Mouse (Mus musculus): ENCODE measurements around the gene Mindy1. TPM values are rescaled to one million over a fixed set of nuclear protein-coding genes. Genes with fewer than 3 reads are reported as not detected.

The Mindy1 gene
- polyA plus RNA-seq, 1 experiment from 2014 or later, result 41.0 TPM

DNA sequence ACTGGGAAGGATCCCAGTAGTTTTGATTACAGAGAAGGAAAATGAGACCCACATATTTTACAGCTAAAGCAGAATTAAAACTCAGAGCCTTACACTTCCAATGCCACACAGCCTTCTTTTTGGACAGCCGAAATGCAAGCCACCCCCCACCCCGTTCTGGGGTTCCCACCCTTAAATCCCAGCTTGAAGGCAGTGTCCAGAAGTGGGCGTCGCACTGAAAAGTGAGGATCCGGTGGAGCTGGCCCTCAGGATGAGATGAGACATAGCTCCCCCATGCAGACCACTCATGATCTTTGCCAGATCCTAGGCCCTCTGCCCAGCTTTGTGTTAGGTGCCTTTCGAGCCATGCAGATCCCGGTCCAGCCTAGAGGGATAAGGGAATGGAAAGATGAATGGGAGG, 39.6 kb upstream of the Mindy1 start, which contains the start of gene Gm128:
Gene Gm128 (minus strand): TSS at position 101 of the 400 bp plus-strand sequence.
- Histone ChIP-seq H3K9ac (ENCODE audit: low read length) (peak within 1 kb of the TSS; percentile 39; the same call in 1 of the 2 replicates), H3K4me3 (ENCODE audit: low read length) (no peak within 1 kb of the TSS), H3K4me2 (ENCODE audit: low read depth, low read length) (peak within 1 kb of the TSS; percentile 24; the same call in 1 of the 2 replicates), H3K27ac (ENCODE audit: low read length) (no peak within 1 kb of the TSS), H3K4me1 (replicated peaks; ENCODE audit: control insufficient read depth, insufficient read depth, low read length) (peaks cover 5% of the 10 kb centered on the region), H3K9me3 (ENCODE audit: control insufficient read depth, low read length) (no peaks in the 10 kb centered on the region), H3K36me3 (ENCODE audit: control insufficient read depth, insufficient read depth, low read length) (peaks cover 17% of the 10 kb centered on the region), H3K27me3 (ENCODE audit: control insufficient read depth, insufficient read depth, low read depth, low read length) (no peaks in the 10 kb centered on the region)
- 80% methylated on average over 7 of the region's 7 CpGs for whole genome bisulfite sequencing
- ATAC-seq (ENCODE audit: low read depth), result no peak

DNA sequence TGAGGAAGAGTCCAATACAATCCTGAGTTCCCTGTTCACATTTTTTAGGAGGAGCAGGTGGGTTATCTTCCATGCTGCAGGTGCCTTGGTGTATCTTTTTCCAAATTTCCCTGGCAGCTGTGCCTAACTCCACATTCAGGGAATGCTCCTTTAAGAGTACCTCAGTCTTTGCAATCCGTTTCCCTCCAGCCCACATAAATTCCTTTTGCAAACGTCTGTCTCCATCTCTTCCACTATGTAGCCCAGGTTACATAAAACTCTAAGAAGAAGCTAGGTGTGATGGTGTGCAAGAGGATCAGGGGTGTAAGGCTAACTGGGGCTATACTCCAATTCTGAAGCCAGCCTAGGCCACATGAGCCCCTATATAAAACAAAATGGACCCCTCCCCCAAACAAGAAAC, 38.1 kb upstream of the Mindy1 start:
- Histone ChIP-seq H3K27ac (ENCODE audit: low read length) (no peak overlapping the region), H3K4me3 (ENCODE audit: low read length) (no peak overlapping the region), H3K9ac (ENCODE audit: low read length) (no peak overlapping the region), H3K9me3 (ENCODE audit: control insufficient read depth, low read length) (no peaks in the 10 kb centered on the region), H3K27me3 (ENCODE audit: control insufficient read depth, insufficient read depth, low read depth, low read length) (no peaks in the 10 kb centered on the region), H3K4me2 (ENCODE audit: low read depth, low read length) (no peak overlapping the region), H3K4me1 (replicated peaks; ENCODE audit: control insufficient read depth, insufficient read depth, low read length) (peaks cover 5% of the 10 kb centered on the region), H3K36me3 (ENCODE audit: control insufficient read depth, insufficient read depth, low read length) (peaks cover 10% of the 10 kb centered on the region)
- 71% methylated on average over 2 of the region's 2 CpGs for WGBS
- no peak for ATAC-seq (ENCODE audit: low read depth)

DNA sequence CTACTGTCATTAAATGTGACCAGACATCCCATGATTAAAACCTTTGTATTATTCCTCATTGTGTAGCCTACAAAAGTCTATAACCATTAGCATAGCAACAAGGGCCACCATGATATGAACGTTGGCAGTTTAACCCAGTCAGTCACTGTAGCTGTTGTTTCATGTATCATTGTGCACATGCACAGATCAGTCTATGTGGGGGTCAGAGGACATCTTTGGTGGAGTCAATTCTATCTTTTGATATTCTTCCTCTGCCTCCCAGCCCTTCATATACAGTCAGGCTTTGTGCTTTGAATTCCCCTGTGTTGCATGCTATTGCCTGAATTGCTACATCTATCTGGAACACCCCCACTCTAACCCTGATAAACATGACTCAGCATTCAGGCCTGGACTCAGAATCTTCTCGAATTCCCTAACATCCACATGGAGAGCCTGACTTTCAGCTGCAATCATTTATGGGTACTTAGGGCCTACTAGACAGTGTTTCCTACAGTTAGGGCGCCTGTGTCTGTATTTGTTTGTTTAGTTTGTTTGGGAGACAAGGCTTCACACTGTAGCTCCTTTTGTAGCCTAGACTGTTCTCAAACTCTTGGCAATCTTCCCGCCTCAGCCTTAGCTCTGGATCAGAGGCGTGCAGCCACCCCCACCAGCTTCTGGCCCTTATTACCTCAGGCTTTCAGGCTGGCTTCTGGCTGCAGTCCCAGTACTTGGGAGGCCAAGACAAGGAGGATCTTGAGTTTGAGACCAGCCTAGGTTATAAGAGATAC, 34.5 kb upstream of the Mindy1 start:
- peak; percentile 64 for ATAC-seq (ENCODE audit: low read depth)
- no peak overlapping the region for H3K9ac ChIP-seq (ENCODE audit: low read length)
- H3K27ac ChIP-seq (ENCODE audit: low read length), result no peak overlapping the region
- H3K4me3 ChIP-seq (ENCODE audit: low read length), result no peak overlapping the region
- no peaks in the 10 kb centered on the region for H3K27me3 ChIP-seq (ENCODE audit: control insufficient read depth, insufficient read depth, low read depth, low read length)
- no peak overlapping the region for H3K4me2 ChIP-seq (ENCODE audit: low read depth, low read length)
- H3K9me3 ChIP-seq (ENCODE audit: control insufficient read depth, low read length), result no peaks in the 10 kb centered on the region
- peaks cover 6% of the 10 kb centered on the region; the same call in 1 of the 2 replicates for H3K36me3 ChIP-seq (ENCODE audit: control insufficient read depth, insufficient read depth, low read length)
- WGBS, result 71% methylated on average over 5 of the region's 5 CpGs
- H3K4me1 ChIP-seq (replicated peaks; ENCODE audit: control insufficient read depth, insufficient read depth, low read length), result no peaks in the 10 kb centered on the region

DNA sequence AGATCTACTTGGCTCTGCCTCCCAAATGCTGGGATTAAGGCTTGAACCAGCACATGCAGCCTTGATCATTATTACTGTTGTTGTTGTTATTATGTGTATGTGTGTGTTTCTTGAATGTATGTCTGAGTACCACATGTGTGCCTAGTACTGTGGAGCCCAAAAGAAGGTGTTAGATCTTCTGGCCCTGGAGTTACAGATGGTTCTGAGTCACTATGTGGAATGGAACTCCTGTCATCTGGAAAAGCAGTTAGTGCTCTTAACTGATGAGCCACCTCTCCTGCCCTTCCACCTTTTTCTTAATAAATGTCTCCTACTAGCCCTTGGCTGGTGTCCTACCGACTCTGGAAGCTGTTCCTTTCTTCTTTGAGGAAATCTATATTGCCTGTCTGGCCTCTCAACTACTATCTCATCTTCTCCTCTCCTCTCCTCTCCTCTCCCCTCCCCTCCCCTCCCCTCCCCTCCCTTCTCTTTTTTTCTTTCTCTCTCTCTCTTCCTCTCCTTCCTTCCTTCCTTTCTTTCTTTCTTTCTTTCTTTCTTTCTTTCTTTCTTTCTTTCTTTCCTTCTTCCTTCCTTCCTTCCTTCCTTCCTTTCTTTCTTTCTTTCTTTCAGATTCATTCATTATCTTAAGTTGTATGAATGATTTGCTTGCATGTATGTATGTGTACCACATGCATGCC, 33.3 kb upstream of the Mindy1 start:
- Histone ChIP-seq H3K4me1 (replicated peaks; ENCODE audit: control insufficient read depth, insufficient read depth, low read length) (no peaks in the 10 kb centered on the region), H3K4me3 (ENCODE audit: low read length) (no peak overlapping the region), H3K36me3 (ENCODE audit: control insufficient read depth, insufficient read depth, low read length) (peaks cover 6% of the 10 kb centered on the region; the same call in 1 of the 2 replicates), H3K27me3 (ENCODE audit: control insufficient read depth, insufficient read depth, low read depth, low read length) (no peaks in the 10 kb centered on the region), H3K9me3 (ENCODE audit: control insufficient read depth, low read length) (no peaks in the 10 kb centered on the region), H3K9ac (ENCODE audit: low read length) (no peak overlapping the region), H3K4me2 (ENCODE audit: low read depth, low read length) (no peak overlapping the region), H3K27ac (ENCODE audit: low read length) (no peak overlapping the region)
- WGBS, result 61% methylated on average over 1 of the region's 1 CpGs
- no peak for ATAC-seq (ENCODE audit: low read depth)

DNA sequence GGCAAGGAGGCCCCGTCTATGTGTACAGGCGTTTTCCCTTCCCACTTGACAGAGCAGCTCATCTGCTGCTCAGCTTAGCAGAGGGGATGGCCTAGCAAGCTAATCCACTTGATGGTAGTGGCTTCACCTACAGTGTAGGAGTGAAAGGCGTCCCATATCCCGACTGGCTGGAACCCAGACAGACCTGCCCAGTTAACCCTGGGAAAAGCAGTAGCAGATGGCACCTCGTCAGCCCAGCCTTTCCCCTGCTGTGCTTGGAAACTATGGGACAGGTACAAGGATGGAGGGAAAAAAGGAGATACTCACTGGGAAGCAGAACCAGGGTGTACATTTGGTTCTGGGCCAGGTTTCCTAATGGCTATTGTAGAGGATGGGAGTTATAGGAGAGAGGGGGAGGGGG, 30.8 kb upstream of the Mindy1 start:
- Histone ChIP-seq H3K36me3 (ENCODE audit: control insufficient read depth, insufficient read depth, low read length) (peaks cover 9% of the 10 kb centered on the region), H3K27me3 (ENCODE audit: control insufficient read depth, insufficient read depth, low read depth, low read length) (no peaks in the 10 kb centered on the region), H3K4me3 (ENCODE audit: low read length) (no peak overlapping the region), H3K4me2 (ENCODE audit: low read depth, low read length) (peak overlapping the region; percentile 38), H3K27ac (ENCODE audit: low read length) (peak overlapping the region; percentile 78; the same call in 1 of the 2 replicates), H3K9ac (ENCODE audit: low read length) (0 out of 2 replicates have a peak overlapping the region, but pooled peaks have one; percentile 21), H3K9me3 (ENCODE audit: control insufficient read depth, low read length) (no peaks in the 10 kb centered on the region), H3K4me1 (replicated peaks; ENCODE audit: control insufficient read depth, insufficient read depth, low read length) (no peaks in the 10 kb centered on the region)
- 57% methylated on average over 5 of the region's 5 CpGs for WGBS
- ATAC-seq (ENCODE audit: low read depth), result no peak; the same call in 1 of the 2 replicates

DNA sequence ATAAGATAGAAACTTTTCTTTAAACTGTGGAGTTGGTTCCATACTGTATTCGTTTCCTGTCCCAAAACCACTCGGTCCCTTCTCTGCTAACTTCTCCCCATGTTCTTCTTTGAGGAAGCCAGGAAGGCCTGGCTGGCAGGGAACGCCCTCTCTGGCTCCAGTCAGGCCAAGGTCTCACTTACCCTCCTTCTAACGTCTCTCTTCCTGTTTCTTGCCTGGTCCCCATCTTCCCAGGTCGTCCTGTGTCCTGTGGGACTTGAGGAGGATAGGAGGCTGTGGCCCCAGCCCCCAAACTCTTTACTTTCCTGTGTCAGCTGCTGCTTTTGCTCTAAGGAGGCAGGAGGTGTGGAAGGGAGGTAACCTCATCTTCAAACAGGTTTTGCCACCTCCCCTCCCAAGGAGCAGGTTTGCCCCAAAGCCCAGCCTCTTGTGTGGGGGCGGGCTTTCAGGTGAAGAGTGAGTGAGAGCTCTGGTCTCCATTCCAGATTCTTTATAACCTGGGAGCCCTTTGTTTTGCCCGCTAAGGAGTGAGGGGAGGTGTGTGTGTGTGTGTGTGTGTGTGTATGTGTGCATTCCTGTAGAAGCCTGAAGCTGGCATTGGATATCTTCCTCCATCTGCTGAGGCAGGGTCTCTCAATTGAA, 30.2 kb upstream of the Mindy1 start, which contains the start of gene Bnipl:
Gene Bnipl (minus strand): TSS at position 411 of the 642 bp plus-strand sequence.
- WGBS, result 34% methylated on average over 7 of the region's 7 CpGs
- Histone ChIP-seq H3K9me3 (ENCODE audit: control insufficient read depth, low read length) (no peaks in the 10 kb centered on the region), H3K4me2 (ENCODE audit: low read depth, low read length) (peak within 1 kb of the TSS; percentile 38), H3K4me3 (ENCODE audit: low read length) (0 out of 2 replicates have a peak within 1 kb of the TSS, but pooled peaks have one; percentile 10), H3K27me3 (ENCODE audit: control insufficient read depth, insufficient read depth, low read depth, low read length) (no peaks in the 10 kb centered on the region), H3K4me1 (replicated peaks; ENCODE audit: control insufficient read depth, insufficient read depth, low read length) (no peaks in the 10 kb centered on the region), H3K27ac (ENCODE audit: low read length) (peak within 1 kb of the TSS; percentile 78), H3K36me3 (ENCODE audit: control insufficient read depth, insufficient read depth, low read length) (peaks cover 7% of the 10 kb centered on the region), H3K9ac (ENCODE audit: low read length) (peak within 1 kb of the TSS; percentile 38; the same call in 1 of the 2 replicates)
- ATAC-seq (ENCODE audit: low read depth), result peak; percentile 81

DNA sequence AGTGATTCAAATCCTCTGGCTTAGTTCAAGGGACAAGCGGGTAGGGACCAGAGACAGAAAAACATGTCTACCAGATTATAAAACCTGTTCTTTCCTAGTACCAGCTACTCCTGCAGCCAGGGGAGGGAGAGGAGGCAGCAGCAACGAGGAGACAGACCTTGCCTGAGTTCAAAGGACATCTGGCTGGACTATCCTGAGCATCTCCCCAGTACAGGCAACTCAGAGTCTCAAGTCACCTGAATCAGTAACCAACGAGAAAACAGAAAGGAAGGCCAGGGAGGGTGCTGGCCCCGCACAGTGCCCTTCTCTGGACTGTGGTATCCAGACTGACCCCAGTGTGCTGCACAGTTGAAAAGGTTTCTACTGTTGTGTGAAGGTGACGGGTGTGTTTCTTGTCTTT, 24.2 kb upstream of the Mindy1 start:
- Histone ChIP-seq H3K9me3 (ENCODE audit: control insufficient read depth, low read length) (no peaks in the 10 kb centered on the region), H3K27me3 (ENCODE audit: control insufficient read depth, insufficient read depth, low read depth, low read length) (no peaks in the 10 kb centered on the region), H3K4me3 (ENCODE audit: low read length) (no peak overlapping the region), H3K27ac (ENCODE audit: low read length) (no peak overlapping the region), H3K4me2 (ENCODE audit: low read depth, low read length) (no peak overlapping the region), H3K4me1 (replicated peaks; ENCODE audit: control insufficient read depth, insufficient read depth, low read length) (no peaks in the 10 kb centered on the region), H3K9ac (ENCODE audit: low read length) (no peak overlapping the region), H3K36me3 (ENCODE audit: control insufficient read depth, insufficient read depth, low read length) (peaks cover 41% of the 10 kb centered on the region)
- 89% methylated on average over 5 of the region's 5 CpGs for WGBS
- no peak for ATAC-seq (ENCODE audit: low read depth)

DNA sequence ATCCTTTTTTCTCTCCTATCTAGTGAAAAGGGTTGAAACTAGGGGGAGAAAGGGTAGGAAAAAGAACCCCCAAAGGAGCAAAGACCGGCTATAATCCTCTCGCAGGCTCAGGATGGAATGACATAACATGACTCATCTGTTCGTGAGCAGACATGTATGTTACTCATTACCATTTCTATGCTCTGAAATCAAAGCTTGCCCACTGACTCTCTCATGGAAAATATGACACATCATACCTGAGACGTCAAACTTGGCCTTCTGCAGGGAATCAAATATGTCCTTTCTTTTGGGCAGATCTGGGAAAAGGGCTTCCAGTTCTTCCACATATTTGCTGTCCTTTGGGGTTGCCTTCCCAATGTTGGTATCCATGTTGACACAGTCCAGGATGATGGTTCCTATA, 19.2 kb upstream of the Mindy1 start:
- H3K27ac ChIP-seq (ENCODE audit: low read length), result no peak overlapping the region
- no peak overlapping the region for H3K9ac ChIP-seq (ENCODE audit: low read length)
- H3K9me3 ChIP-seq (ENCODE audit: control insufficient read depth, low read length), result no peaks in the 10 kb centered on the region
- WGBS, result 87% methylated on average over 4 of the region's 4 CpGs
- H3K4me2 ChIP-seq (ENCODE audit: low read depth, low read length), result no peak overlapping the region
- no peak for ATAC-seq (ENCODE audit: low read depth)
- no peaks in the 10 kb centered on the region for H3K4me1 ChIP-seq (replicated peaks; ENCODE audit: control insufficient read depth, insufficient read depth, low read length)
- H3K4me3 ChIP-seq (ENCODE audit: low read length), result no peak overlapping the region
- no peaks in the 10 kb centered on the region for H3K27me3 ChIP-seq (ENCODE audit: control insufficient read depth, insufficient read depth, low read depth, low read length)
- H3K36me3 ChIP-seq (ENCODE audit: control insufficient read depth, insufficient read depth, low read length), result peaks cover 41% of the 10 kb centered on the region

Data from lung, embryonic 16.5 days (tissue).